In the genomic region with DNA sequence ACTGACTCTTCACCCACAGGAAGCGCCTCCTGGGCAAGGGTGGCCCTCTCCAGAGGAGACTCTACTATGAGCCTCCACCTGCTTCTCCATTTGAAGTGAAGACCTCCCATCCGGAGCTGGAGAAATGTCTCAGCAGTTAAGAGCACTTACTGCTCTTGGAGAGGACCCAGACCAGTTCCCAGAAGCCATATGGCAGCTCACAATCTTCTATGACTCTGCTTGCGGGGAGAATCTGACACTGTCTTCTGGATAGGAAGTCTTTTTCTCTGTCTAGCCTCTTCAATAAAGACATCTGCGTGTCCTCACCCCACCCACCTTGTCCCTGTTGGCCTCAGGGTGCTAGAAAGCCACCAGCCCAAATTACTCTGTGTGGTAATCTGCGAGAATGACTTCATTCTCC, we compare ENCODE assay signal across 15 mouse cellular contexts. TPM values are rescaled to one million over a fixed set of nuclear protein-coding genes. Genes with fewer than 3 reads are reported as not detected.
DNase-seq lines count a peak whose midpoint lies in the region; ATAC-seq and TF ChIP-seq lines count a peak whose summit lies in the region.
"Had no signal": no experiment of that assay in that cellular context is flagged by ENCODE, and none has a peak within 500 bp of the region (broad histone marks: within the 10 kb centered on the region; RNA-seq: fewer than 3 reads in every experiment).

No protein-coding gene starts in this region.

- no peaks in the 10 kb centered on the region; the same call in 1 of the 2 replicates for H3K36me3 ChIP-seq in intestine, postnatal 0 days (ENCODE audit: control insufficient read depth, insufficient read depth)
- H3K36me3 ChIP-seq: embryonic facial prominence, embryonic 13.5 days; forebrain, embryonic 12.5 days had no signal

- intact Hi-C loops in heart, postnatal 25 days (cut with DNase I): no loop called here

- H3K9me3 ChIP-seq in intestine, postnatal 0 days (ENCODE audit: control insufficient read depth): no peaks in the 10 kb centered on the region
- H3K9me3 ChIP-seq: embryonic facial prominence, embryonic 13.5 days; forebrain, embryonic 12.5 days had no signal

- no peak for TF ChIP-seq CTCF in layer of hippocampus, adult 2 months (conservative IDR thresholded peaks at IDR 0.05)
- no peak for TF ChIP-seq CTCF in intestine, postnatal 0 days (IDR thresholded peaks at IDR 0.05; ENCODE audit: low read depth)

- 63% methylated on average over 5 of the region's 5 CpGs for WGBS in intestine, postnatal 0 days

- H3K4me2 ChIP-seq in intestine, postnatal 0 days (replicated peaks; ENCODE audit: low read depth): no peak overlapping the region; the same call in 1 of the 2 replicates
- H3K4me2 ChIP-seq: forebrain, embryonic 12.5 days; lung, embryonic 14.5 days had no signal

- no peak for ATAC-seq in intestine, postnatal 0 days
- ATAC-seq: CD4-positive, CD25-positive, alpha-beta regulatory T cell, adult 4 months; inflammation-experienced regulatory T-cells, adult 6 months had no signal

- H3K4me1 ChIP-seq in brown adipose tissue, adult 24 weeks (ENCODE audit: control insufficient read depth, insufficient read depth, insufficient read length, low read length): peaks cover 25% of the 10 kb centered on the region
- H3K4me1 ChIP-seq in intestine, postnatal 0 days (replicated peaks; ENCODE audit: control insufficient read depth, insufficient read depth, low read length): peaks cover 22% of the 10 kb centered on the region

- no peak overlapping the region for H3K9ac ChIP-seq in intestine, postnatal 0 days (ENCODE audit: low read depth, low read length)
- H3K9ac ChIP-seq: embryonic facial prominence, embryonic 13.5 days; forebrain, embryonic 12.5 days; lung, embryonic 14.5 days had no signal

- no peaks in the 10 kb centered on the region for H3K27me3 ChIP-seq in intestine, postnatal 0 days (replicated peaks; ENCODE audit: control insufficient read depth, insufficient read depth, low read length)
- H3K27me3 ChIP-seq: embryonic facial prominence, embryonic 13.5 days had no signal

- peak; percentile 37 to 50 for DNase-seq in heart, adult 18-20 months
- no peak for DNase-seq in heart, postnatal 25 days (ENCODE audit: low spot score)
- DNase-seq in layer of hippocampus, adult 2 months (ENCODE audit: low spot score in 2 of 2): no peak
- no peak for DNase-seq in layer of hippocampus, adult 9-10 months (ENCODE audit: low spot score)
- DNase-seq in embryo, embryonic 10.5 days (ENCODE audit: low spot score): no peak
- DNase-seq: lung, embryonic 14.5 days; right cerebral cortex, postnatal 25 days had no signal

- H3K4me3 ChIP-seq in layer of hippocampus, adult 2 months: no peak overlapping the region
- peak overlapping the region; percentile 41 for H3K4me3 ChIP-seq in brown adipose tissue, adult 24 weeks (ENCODE audit: insufficient read depth, low read depth, low read length)
- no peak overlapping the region for H3K4me3 ChIP-seq in intestine, postnatal 0 days (ENCODE audit: low read depth, low read length)
- H3K4me3 ChIP-seq: embryonic facial prominence, embryonic 13.5 days; forebrain, embryonic 12.5 days had no signal

- peak overlapping the region; percentile 53; the same call in 1 of the 2 replicates for H3K27ac ChIP-seq in layer of hippocampus, adult 2 months
- peak overlapping the region; percentile 83 for H3K27ac ChIP-seq in brown adipose tissue, adult 24 weeks (replicated peaks; ENCODE audit: low read depth, low read length)
- H3K27ac ChIP-seq in intestine, postnatal 0 days (ENCODE audit: low read depth, low read length): peak overlapping the region; percentile 35; the same call in 1 of the 2 replicates
- H3K27ac ChIP-seq: embryonic facial prominence, embryonic 13.5 days; forebrain, embryonic 12.5 days had no signal

RNA-seq across cellular contexts. Expression of gene Jup, which starts 4.6 kb away (rescaled TPM):
- total RNA-seq in heart, adult 18-20 months (2021): 100 to 1,000 TPM; 208 to 239 TPM
- total RNA-seq in heart, postnatal 25 days (2021): 100 to 1,000 TPM; 239 to 247 TPM
- total RNA-seq in layer of hippocampus, adult 2 months (2021): 10 to 100 TPM; 34.1 to 35.6 TPM
- 24.9 and 31.0 TPM in 2 replicates for polyA plus RNA-seq in brown adipose tissue, adult 24 weeks (2012; ENCODE audit: insufficient read depth, insufficient read length, missing spikeins)
- 102 and 103 TPM in 2 replicates for polyA plus RNA-seq in intestine, postnatal 0 days (2015; fragmentation: Nextera tagmentation; extraction: Ambion mirVana)

RNA-seq across cellular contexts. Expression of gene P3h4, which starts 21.7 kb away (rescaled TPM):
- total RNA-seq in heart, adult 18-20 months (2021): 10 to 100 TPM; 13.2 to 15.2 TPM
- 10 to 100 TPM; 15.4 to 15.8 TPM for total RNA-seq in heart, postnatal 25 days (2021)
- total RNA-seq in layer of hippocampus, adult 2 months (2021): 1 to 10 TPM; 9.4 to 9.5 TPM
- 5.7 and 9.8 TPM in 2 replicates for polyA plus RNA-seq in brown adipose tissue, adult 24 weeks (2012; ENCODE audit: insufficient read depth, insufficient read length, missing spikeins)
- 17.0 and 17.2 TPM in 2 replicates for polyA plus RNA-seq in intestine, postnatal 0 days (2015; fragmentation: Nextera tagmentation; extraction: Ambion mirVana)
- total RNA-seq: megakaryocyte, adult 5-6 weeks; neutrophil, adult 5-6 weeks had no signal
- polyA plus RNA-seq: CD4-positive, CD25-positive, alpha-beta regulatory T cell, adult 4 months had no signal

RNA-seq across cellular contexts. Expression of gene Fkbp10, which starts 22.5 kb away (rescaled TPM):
- total RNA-seq in heart, adult 18-20 months (2021): 1 to 10 TPM; 7.2 to 7.4 TPM
- total RNA-seq in heart, postnatal 25 days (2021): 10 to 100 TPM; 12.2 to 14.4 TPM
- 1 to 10 TPM; 4.4 to 5.8 TPM for total RNA-seq in layer of hippocampus, adult 2 months (2021)
- 1.7 and 3.3 TPM in 2 replicates for polyA plus RNA-seq in brown adipose tissue, adult 24 weeks (2012; ENCODE audit: insufficient read depth, insufficient read length, missing spikeins)
- 31.7 and 37.0 TPM in 2 replicates for polyA plus RNA-seq in intestine, postnatal 0 days (2015; fragmentation: Nextera tagmentation; extraction: Ambion mirVana)
- total RNA-seq: neutrophil, adult 5-6 weeks had no signal
- polyA plus RNA-seq: CD4-positive, CD25-positive, alpha-beta regulatory T cell, adult 4 months had no signal

RNA-seq across cellular contexts. Expression of gene Hap1, which starts 37.0 kb away (rescaled TPM):
- 1 to 10 TPM; 1.8 to 1.9 TPM for total RNA-seq in heart, adult 18-20 months (2021)
- 1 to 10 TPM in 1 of 2 experiments, under 1 TPM in 1; 0.83 to 1.2 TPM for total RNA-seq in heart, postnatal 25 days (2021)
- 100 to 1,000 TPM; 169 to 174 TPM for total RNA-seq in layer of hippocampus, adult 2 months (2021)
- polyA plus RNA-seq in brown adipose tissue, adult 24 weeks (2012; ENCODE audit: insufficient read depth, insufficient read length, missing spikeins): not detected in 2 replicates
- polyA plus RNA-seq in intestine, postnatal 0 days (2015; fragmentation: Nextera tagmentation; extraction: Ambion mirVana): 10.0 and 10.4 TPM in 2 replicates
- total RNA-seq: megakaryocyte, adult 5-6 weeks had no signal

RNA-seq across cellular contexts. Expression of gene Nt5c3b, which starts 48.6 kb away (rescaled TPM):
- total RNA-seq in heart, adult 18-20 months (2021): 10 to 100 TPM; 17.9 to 24.7 TPM
- total RNA-seq in heart, postnatal 25 days (2021): 10 to 100 TPM; 30.2 to 33.3 TPM
- 10 to 100 TPM; 58.4 to 58.7 TPM for total RNA-seq in layer of hippocampus, adult 2 months (2021)
- polyA plus RNA-seq in brown adipose tissue, adult 24 weeks (2012; ENCODE audit: insufficient read depth, insufficient read length, missing spikeins): 14.7 and 16.3 TPM in 2 replicates
- 31.6 and 33.0 TPM in 2 replicates for polyA plus RNA-seq in intestine, postnatal 0 days (2015; fragmentation: Nextera tagmentation; extraction: Ambion mirVana)

Comparison
In these comparisons a context has a peak if more than half of its experiments do, and no peak if none do; other contexts are left out.
1. DNase-seq: peak in heart, adult 18-20 months (2 of 2); none in heart, postnatal 25 days (single experiment), layer of hippocampus, adult 2 months (0 of 2), layer of hippocampus, adult 9-10 months (single experiment) and embryo, embryonic 10.5 days (single experiment).
2. RNA of gene Jup, which starts 4.6 kb away (total RNA-seq): 239 to 247 TPM in heart, postnatal 25 days and 208 to 239 TPM in heart, adult 18-20 months; 34.1 to 35.6 TPM in layer of hippocampus, adult 2 months; every median in the first group is over 4 times any median in the second.
3. Peak in every context shown above with its lines, with median percentiles within 50 percentile points of each other: H3K27ac ChIP-seq.